Mouse (Mus musculus): Measurements from ENCODE around the gene Rbbp4. TPM values are rescaled to one million over a fixed set of nuclear protein-coding genes. Genes with fewer than 3 reads are reported as not detected.
A peak's percentile ranks its signal among the peaks of the same experiment; 100 is the strongest.

The Rbbp4 gene
- 214 and 238 TPM in 2 replicates for polyA plus RNA-seq (2015; fragmentation: Nextera tagmentation; extraction: Ambion mirVana)

GRCm38 (mm10) chr4:129335216-129336074 lies at the start of gene Rbbp4, which contains the start of gene Zbtb8os:
Gene Rbbp4, minus strand, starts transcription at chr4:129335370.
Gene Zbtb8os, plus strand, starts transcription at chr4:129335695.
- WGBS (ENCODE audit: insufficient replicate concordance): under 1% methylated on average over 73 of the region's 73 CpGs
- no peaks in the 10 kb centered on the region; the same call in 1 of the 2 replicates for H3K36me3 ChIP-seq (ENCODE audit: control insufficient read depth, insufficient read depth)
- peak within 1 kb of the TSS; percentile 95 for H3K9ac ChIP-seq (ENCODE audit: low read depth, low read length)
- peak; percentile 88 for ATAC-seq (ENCODE audit: low read depth)
- peak within 1 kb of the TSS; percentile 92 for H3K4me3 ChIP-seq (ENCODE audit: low read depth, low read length)
- peak within 1 kb of the TSS; percentile 95 for H3K4me2 ChIP-seq (ENCODE audit: low read depth, low read length)
- no peaks in the 10 kb centered on the region for H3K9me3 ChIP-seq (replicated peaks; ENCODE audit: control insufficient read depth, low read length)
- H3K27me3 ChIP-seq (ENCODE audit: control insufficient read depth, insufficient read depth, low read depth, low read length): no peaks in the 10 kb centered on the region
- H3K4me1 ChIP-seq (ENCODE audit: control insufficient read depth, low read depth, low read length): peaks cover 58% of the 10 kb centered on the region
- H3K27ac ChIP-seq (ENCODE audit: low read length): peak within 1 kb of the TSS; percentile 99

GRCm38 (mm10) chr4:129384440-129384839 lies 49.3 kb upstream of the Rbbp4 start:
- H3K27ac ChIP-seq (ENCODE audit: low read length): no peak overlapping the region
- 34% methylated on average over 6 of the region's 6 CpGs for WGBS (ENCODE audit: insufficient replicate concordance)

GRCm38 (mm10) chr4:129383586-129383985 lies 48.4 kb upstream of the Rbbp4 start:
- Histone ChIP-seq H3K9ac (ENCODE audit: low read depth, low read length) (no peak overlapping the region), H3K4me3 (ENCODE audit: low read depth, low read length) (no peak overlapping the region), H3K36me3 (ENCODE audit: control insufficient read depth, insufficient read depth) (no peaks in the 10 kb centered on the region), H3K27ac (ENCODE audit: low read length) (no peak overlapping the region), H3K27me3 (ENCODE audit: control insufficient read depth, insufficient read depth, low read depth, low read length) (peaks cover 3% of the 10 kb centered on the region), H3K9me3 (replicated peaks; ENCODE audit: control insufficient read depth, low read length) (no peaks in the 10 kb centered on the region), H3K4me1 (ENCODE audit: control insufficient read depth, low read depth, low read length) (peaks cover 17% of the 10 kb centered on the region), H3K4me2 (ENCODE audit: low read depth, low read length) (no peak overlapping the region)
- ATAC-seq (ENCODE audit: low read depth): no peak
- 84% methylated on average over 3 of the region's 3 CpGs for WGBS (ENCODE audit: insufficient replicate concordance)

More at GRCm38 (mm10) chr4:129384440-129384839, 49.3 kb upstream of the Rbbp4 start:
- no peak overlapping the region for H3K9ac ChIP-seq (ENCODE audit: low read depth, low read length)
- H3K9me3 ChIP-seq (replicated peaks; ENCODE audit: control insufficient read depth, low read length): no peaks in the 10 kb centered on the region
- peaks cover 17% of the 10 kb centered on the region for H3K4me1 ChIP-seq (ENCODE audit: control insufficient read depth, low read depth, low read length)
- no peaks in the 10 kb centered on the region for H3K27me3 ChIP-seq (ENCODE audit: control insufficient read depth, insufficient read depth, low read depth, low read length)
- ATAC-seq (ENCODE audit: low read depth): no peak
- H3K4me2 ChIP-seq (ENCODE audit: low read depth, low read length): no peak overlapping the region
- no peaks in the 10 kb centered on the region for H3K36me3 ChIP-seq (ENCODE audit: control insufficient read depth, insufficient read depth)
- H3K4me3 ChIP-seq (ENCODE audit: low read depth, low read length): no peak overlapping the region

- no peak overlapping the region for H3K9ac ChIP-seq (ENCODE audit: low read depth, low read length)
- no peaks in the 10 kb centered on the region for H3K9me3 ChIP-seq (replicated peaks; ENCODE audit: control insufficient read depth, low read length)
- H3K4me1 ChIP-seq (ENCODE audit: control insufficient read depth, low read depth, low read length): peaks cover 23% of the 10 kb centered on the region
- H3K4me2 ChIP-seq (ENCODE audit: low read depth, low read length): no peak overlapping the region
- no peak overlapping the region for H3K27ac ChIP-seq (ENCODE audit: low read length)
- no peak for ATAC-seq (ENCODE audit: low read depth)
- peaks cover 6% of the 10 kb centered on the region for H3K27me3 ChIP-seq (ENCODE audit: control insufficient read depth, insufficient read depth, low read depth, low read length)
- WGBS (ENCODE audit: insufficient replicate concordance): 87% methylated on average over 2 of the region's 2 CpGs
- H3K4me3 ChIP-seq (ENCODE audit: low read depth, low read length): no peak overlapping the region
- H3K36me3 ChIP-seq (ENCODE audit: control insufficient read depth, insufficient read depth): no peaks in the 10 kb centered on the region
Observed at GRCm38 (mm10) chr4:129382488-129382887, 47.3 kb upstream of the Rbbp4 start.

GRCm38 (mm10) chr4:129382029-129382428 lies 46.9 kb upstream of the Rbbp4 start:
- no peak overlapping the region for H3K9ac ChIP-seq (ENCODE audit: low read depth, low read length)
- H3K36me3 ChIP-seq (ENCODE audit: control insufficient read depth, insufficient read depth): no peaks in the 10 kb centered on the region
- H3K9me3 ChIP-seq (replicated peaks; ENCODE audit: control insufficient read depth, low read length): no peaks in the 10 kb centered on the region
- ATAC-seq (ENCODE audit: low read depth): no peak
- WGBS (ENCODE audit: insufficient replicate concordance): 72% methylated on average over 9 of the region's 9 CpGs
- peaks cover 6% of the 10 kb centered on the region for H3K27me3 ChIP-seq (ENCODE audit: control insufficient read depth, insufficient read depth, low read depth, low read length)
- H3K4me1 ChIP-seq (ENCODE audit: control insufficient read depth, low read depth, low read length): peaks cover 22% of the 10 kb centered on the region
- H3K4me2 ChIP-seq (ENCODE audit: low read depth, low read length): no peak overlapping the region
- no peak overlapping the region for H3K4me3 ChIP-seq (ENCODE audit: low read depth, low read length)
- H3K27ac ChIP-seq (ENCODE audit: low read length): no peak overlapping the region

- H3K36me3 ChIP-seq (ENCODE audit: control insufficient read depth, insufficient read depth): no peaks in the 10 kb centered on the region
- H3K9me3 ChIP-seq (replicated peaks; ENCODE audit: control insufficient read depth, low read length): no peaks in the 10 kb centered on the region
- no peak overlapping the region for H3K4me2 ChIP-seq (ENCODE audit: low read depth, low read length)
- H3K27ac ChIP-seq (ENCODE audit: low read length): no peak overlapping the region
- WGBS (ENCODE audit: insufficient replicate concordance): 72% methylated on average over 8 of the region's 8 CpGs
- H3K4me3 ChIP-seq (ENCODE audit: low read depth, low read length): no peak overlapping the region
- no peak for ATAC-seq (ENCODE audit: low read depth)
- peaks cover 15% of the 10 kb centered on the region for H3K4me1 ChIP-seq (ENCODE audit: control insufficient read depth, low read depth, low read length)
- H3K9ac ChIP-seq (ENCODE audit: low read depth, low read length): no peak overlapping the region
- peaks cover 6% of the 10 kb centered on the region for H3K27me3 ChIP-seq (ENCODE audit: control insufficient read depth, insufficient read depth, low read depth, low read length)
Observed at GRCm38 (mm10) chr4:129381148-129381547, 46.0 kb upstream of the Rbbp4 start.

- Histone ChIP-seq H3K27ac (ENCODE audit: low read length) (no peak overlapping the region), H3K9me3 (replicated peaks; ENCODE audit: control insufficient read depth, low read length) (no peaks in the 10 kb centered on the region), H3K4me2 (ENCODE audit: low read depth, low read length) (no peak overlapping the region), H3K27me3 (ENCODE audit: control insufficient read depth, insufficient read depth, low read depth, low read length) (peaks cover 6% of the 10 kb centered on the region), H3K4me1 (ENCODE audit: control insufficient read depth, low read depth, low read length) (peaks cover 15% of the 10 kb centered on the region), H3K36me3 (ENCODE audit: control insufficient read depth, insufficient read depth) (no peaks in the 10 kb centered on the region), H3K9ac (ENCODE audit: low read depth, low read length) (no peak overlapping the region), H3K4me3 (ENCODE audit: low read depth, low read length) (no peak overlapping the region)
- no peak for ATAC-seq (ENCODE audit: low read depth)
- WGBS (ENCODE audit: insufficient replicate concordance): 44% methylated on average over 3 of the region's 3 CpGs
Observed at GRCm38 (mm10) chr4:129379805-129380204, 44.6 kb upstream of the Rbbp4 start.

GRCm38 (mm10) chr4:129377601-129378390 lies 42.6 kb upstream of the Rbbp4 start, which contains the start of gene Zbtb8a:
Gene Zbtb8a, minus strand, starts transcription at chr4:129378116.
- peak; percentile 71 for ATAC-seq (ENCODE audit: low read depth)
- no peaks in the 10 kb centered on the region for H3K36me3 ChIP-seq (ENCODE audit: control insufficient read depth, insufficient read depth)
- 1% methylated on average over 63 of the region's 65 CpGs for WGBS (ENCODE audit: insufficient replicate concordance)
- H3K4me2 ChIP-seq (ENCODE audit: low read depth, low read length): peak within 1 kb of the TSS; percentile 96
- H3K9ac ChIP-seq (ENCODE audit: low read depth, low read length): peak within 1 kb of the TSS; percentile 80
- H3K27ac ChIP-seq (ENCODE audit: low read length): peak within 1 kb of the TSS; percentile 48
- H3K9me3 ChIP-seq (replicated peaks; ENCODE audit: control insufficient read depth, low read length): no peaks in the 10 kb centered on the region
- H3K4me3 ChIP-seq (ENCODE audit: low read depth, low read length): peak within 1 kb of the TSS; percentile 77
- peaks cover 17% of the 10 kb centered on the region for H3K4me1 ChIP-seq (ENCODE audit: control insufficient read depth, low read depth, low read length)
- peaks cover 6% of the 10 kb centered on the region for H3K27me3 ChIP-seq (ENCODE audit: control insufficient read depth, insufficient read depth, low read depth, low read length)
